Mouse (Mus musculus) embryo, embryonic 10 days (tissue): ENCODE results near the gene Wfdc5.
"Not testable (repeated sequence)": the region's sequence is repeated elsewhere in the genome, so short reads cannot be mapped to it uniquely, and the experiment has no call there.

ENCODE experiments used
- DNase-seq: peaks from one replicate; pipeline ENCODE4 v3.0.0-alpha.2; 2015; ENCODE audit warnings: low spot score

The Wfdc5 gene

DNA sequence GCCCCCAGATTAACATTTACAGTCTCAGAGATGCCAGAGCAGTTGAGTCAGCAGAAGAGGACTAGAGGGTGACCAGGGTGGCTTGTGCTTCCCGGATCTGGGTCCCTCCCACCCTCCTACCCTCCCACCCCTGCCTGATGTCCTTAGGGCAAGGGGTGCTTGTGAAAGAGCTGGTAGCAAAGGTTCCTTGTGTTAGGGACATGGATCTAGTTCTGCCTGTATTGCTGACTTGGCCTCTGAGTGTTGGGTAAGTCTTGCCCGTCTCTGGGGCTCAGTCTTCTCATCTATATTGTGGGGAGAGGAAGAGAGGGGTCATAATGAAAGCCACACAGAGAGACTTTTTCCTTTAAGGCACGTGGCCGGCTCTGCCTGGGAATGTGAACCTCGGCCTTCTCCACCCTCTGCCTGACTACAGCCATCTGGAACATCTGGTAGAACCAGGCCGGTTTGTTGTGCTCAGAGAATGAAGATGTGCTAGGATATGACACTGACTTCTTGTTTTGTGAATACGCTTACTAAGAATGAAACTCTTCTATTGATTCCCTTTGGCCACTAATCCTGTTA lies at the start of gene Wfdc5:
TSS of gene Wfdc5 (minus strand) at position 51 of the 564 bp plus-strand sequence.
- no peak for DNase-seq

DNA sequence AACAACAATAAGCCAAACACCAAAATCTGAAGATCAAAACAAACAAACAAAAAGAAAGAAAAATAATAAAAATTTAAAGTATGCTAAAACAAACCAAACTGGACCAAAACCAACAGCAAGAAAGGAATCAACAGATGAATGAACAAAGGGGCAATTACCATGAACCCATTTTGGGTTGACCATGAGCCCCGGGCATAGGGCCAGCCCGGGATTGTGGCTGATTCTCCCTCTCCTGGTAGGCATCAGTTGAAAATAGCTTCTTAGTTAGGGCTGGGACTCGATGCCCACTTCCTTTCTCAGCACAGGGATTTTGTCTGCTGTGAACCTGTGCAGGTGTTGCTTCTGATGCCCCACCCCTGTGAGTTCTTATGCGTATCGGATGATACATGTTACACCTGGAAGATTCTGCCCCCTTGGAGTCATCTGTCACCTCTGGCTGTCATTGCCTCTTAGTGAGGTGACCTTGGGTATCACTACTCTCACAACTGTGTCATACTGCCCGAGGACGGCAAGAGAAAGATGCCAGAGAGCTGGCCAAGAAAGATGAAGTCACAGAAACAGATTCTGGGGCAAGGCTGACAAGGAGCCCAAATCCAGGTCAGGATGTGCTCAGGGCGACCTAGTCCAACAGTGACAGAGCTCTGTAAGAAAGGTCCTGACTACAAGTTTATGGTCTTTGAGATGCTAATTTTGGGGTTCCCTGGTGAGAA lies 46.0 kb upstream of the Wfdc5 start:
- no peak for DNase-seq

DNA sequence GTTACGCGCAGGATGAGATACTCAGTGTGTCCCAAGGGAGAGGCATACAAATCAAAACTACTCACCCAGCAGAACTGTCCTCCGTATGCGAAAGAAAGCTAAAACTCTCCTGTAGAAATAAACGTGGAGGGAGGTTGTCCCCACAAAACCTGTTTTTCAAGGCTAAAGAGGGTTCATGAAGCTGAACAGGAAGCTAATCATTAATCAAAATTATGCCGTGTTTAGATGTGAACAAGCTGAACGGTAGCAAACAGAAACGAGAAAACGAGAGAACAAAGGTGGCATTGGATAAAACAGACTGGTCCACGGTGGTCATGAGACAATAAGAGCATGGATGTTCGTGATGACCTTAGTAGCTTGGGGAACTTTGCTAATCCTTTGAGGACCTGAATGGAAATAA lies 39.0 kb upstream of the Wfdc5 start, which contains the start of gene Wfdc15b:
TSS of gene Wfdc15b (minus strand) at position 139 of the 400 bp plus-strand sequence.
- no peak for DNase-seq

DNA sequence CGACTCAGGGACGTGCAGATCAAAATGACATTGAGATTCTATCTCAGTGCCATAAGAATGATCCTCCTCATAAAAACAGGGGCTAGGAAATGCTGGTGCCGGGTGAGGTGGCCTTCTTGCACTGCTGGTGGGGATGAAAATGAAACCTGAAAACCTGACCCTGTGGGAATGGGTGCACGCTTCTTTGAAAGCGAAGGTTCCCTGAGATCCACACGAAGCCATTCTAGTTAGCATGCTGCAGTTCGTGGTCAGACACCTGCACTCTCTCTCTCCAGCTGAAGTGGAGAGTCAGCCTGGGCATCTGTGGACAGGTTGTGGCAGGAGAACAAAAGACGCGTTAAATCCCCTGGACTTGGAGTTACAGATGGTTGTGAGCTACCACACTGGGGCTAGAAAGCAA lies 36.8 kb upstream of the Wfdc5 start:
- DNase-seq = no peak

DNA sequence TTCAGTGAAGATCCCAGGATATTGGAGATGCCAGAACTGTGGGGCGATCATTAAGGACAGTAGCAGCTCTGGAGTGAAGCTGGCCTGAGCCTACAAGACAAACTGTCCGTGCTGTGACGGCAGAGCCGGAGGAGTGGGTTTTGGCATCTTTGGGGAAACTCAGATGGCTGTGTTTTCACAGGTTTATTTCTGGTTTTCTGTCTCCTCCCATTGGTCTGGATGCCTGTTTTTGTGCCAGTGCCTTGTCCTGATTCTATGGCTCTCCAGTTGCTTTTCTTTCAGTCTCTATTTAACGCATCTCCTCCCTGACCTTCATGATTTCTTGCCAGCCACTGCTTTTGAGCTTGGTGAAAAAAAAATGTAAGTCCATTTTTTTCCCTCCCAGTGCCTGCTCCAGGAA lies 30.2 kb upstream of the Wfdc5 start:
- no peak for DNase-seq

DNA sequence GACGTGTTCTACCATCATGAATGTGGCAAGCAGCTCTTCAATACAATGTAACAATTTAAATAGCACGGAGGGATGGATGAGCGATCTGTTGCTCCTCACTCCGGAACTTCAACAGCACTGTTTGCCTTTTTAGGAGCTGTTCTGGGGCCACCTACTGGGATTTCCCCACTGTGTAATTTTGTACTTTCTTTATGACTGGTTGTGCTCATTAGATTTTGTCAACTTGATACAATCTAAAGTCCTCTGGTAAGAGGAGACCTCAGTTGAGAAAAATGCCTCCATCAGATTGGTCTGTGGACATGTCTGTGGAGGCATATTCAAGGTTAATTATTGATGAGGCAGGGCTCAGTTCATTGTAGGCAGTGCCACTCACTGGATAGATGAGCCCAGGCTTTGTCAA lies 28.4 kb upstream of the Wfdc5 start:
- no peak for DNase-seq

DNA sequence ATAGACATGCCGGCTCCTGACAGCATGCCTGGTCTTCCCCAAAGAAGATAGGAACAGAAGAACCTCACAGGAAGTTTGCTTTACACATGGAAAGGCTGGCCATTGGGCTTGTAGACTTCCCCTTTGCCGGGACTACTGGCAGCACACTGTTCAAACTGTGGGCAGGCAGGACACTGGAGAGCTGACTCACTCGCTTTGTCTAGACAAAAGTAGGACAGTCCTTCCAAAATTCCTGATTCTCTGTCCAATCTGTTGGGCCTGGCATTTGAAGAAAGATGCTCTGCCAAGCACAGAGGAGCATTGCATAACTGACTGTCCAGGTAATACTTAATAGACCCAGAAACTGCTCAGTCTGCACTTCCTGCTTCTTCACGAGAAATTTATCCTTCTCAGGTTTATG lies 24.1 kb upstream of the Wfdc5 start:
- no peak for DNase-seq

DNA sequence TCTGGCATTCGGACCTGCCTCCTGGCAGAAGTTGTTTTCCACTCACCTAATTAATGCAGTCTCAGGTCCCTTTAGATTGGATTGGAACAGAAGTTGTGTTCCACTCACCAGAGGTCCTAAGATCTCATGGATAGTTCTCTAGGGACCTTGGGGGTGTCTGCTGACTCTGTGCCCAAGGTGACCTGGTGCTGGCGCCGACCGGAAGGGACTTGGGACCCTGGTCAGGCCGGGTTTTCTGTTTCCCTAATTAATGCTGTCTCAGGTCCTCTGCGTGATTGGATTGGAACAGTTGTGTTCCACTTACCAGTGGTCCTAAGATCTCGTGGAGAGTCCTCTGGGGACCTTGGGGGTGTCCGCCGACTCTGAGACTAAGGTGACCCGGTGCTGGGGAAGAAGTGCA lies 23.5 kb upstream of the Wfdc5 start:
- DNase-seq = not testable (repeated sequence)

DNA sequence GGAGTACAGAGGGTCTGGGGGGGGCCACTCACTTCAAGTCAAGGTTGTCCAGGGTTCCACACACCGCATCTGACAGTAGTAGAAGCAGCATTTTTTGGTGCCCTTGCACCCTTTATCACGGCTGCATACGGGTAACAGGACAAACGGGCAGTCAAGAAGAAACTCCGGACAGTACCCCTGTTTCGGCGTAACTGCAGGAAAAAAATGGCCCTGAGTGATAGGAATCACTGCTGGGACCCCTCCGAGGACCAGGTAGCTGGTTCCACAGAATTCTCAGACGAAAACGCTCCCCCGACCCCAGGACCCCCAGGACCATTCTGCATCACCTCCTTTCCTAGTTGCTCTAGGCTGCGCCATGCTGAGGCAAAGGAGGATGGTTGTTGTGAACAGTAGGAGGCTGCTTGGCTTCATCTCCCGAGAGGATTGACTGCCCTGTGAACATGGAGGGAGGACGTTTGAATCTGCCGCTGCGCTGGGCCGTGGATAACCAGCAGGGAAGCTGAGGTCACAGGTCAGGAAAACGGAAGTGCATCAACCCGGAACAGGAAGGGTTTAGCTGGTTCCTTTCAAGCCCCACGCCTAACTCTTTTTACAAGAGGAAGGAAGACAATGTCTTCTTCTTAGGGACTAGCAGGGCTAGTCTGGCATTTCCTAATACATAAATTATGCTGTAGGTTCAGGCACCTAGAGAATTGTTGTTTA lies 17.2 kb upstream of the Wfdc5 start, which contains the start of gene Wfdc15a:
TSS of gene Wfdc15a (minus strand) at position 505 of the 702 bp plus-strand sequence.
- no peak for DNase-seq

DNA sequence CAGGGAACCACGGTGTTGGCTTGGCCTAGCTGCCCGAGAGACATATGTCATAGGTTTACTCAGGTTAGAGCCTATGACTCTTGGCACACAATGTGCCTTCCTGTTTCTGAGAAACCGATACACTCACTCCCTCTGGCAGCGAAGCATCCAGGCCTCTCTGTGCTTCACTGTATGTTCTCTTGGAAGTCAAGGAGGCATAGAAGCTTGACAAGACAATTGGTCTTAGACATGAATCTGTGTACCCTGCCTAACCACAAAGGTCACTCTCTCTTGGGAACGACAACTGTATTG lies 14.1 kb upstream of the Wfdc5 start:
- DNase-seq = no peak

DNA sequence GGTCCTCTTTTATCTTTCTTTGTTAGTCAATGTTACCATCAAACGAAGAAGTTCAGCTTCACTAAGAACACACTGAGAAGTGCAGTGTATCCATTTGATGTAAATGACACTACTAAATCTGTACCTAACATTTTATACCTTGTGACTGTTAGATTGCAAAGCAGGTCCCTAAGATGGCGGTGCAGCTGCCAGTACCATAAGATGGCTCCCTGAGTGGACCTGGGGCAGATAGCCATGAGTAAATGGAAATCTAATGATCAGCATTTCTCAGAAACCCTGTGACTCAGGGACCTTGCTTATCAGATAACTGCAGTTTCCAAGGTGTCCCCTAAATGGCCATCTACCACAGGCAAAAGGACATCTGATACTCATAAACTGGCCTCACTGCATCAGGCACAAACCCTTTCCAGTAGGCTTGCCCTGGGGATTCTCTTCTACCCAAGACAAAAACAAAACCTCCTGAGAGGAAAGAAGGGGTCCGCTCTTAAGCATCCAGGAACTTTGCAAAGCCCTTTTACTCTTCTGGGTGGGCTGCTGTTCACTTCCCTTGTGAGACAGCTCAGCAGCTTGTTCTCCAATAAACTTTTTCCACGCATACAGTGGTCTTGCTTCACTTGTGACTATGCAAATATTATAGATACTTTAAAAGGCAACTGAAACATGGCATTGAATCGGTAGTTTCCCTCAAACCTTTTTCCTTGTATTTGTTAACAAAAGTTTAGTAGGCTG lies 13.6 kb upstream of the Wfdc5 start:
- no peak for DNase-seq

DNA sequence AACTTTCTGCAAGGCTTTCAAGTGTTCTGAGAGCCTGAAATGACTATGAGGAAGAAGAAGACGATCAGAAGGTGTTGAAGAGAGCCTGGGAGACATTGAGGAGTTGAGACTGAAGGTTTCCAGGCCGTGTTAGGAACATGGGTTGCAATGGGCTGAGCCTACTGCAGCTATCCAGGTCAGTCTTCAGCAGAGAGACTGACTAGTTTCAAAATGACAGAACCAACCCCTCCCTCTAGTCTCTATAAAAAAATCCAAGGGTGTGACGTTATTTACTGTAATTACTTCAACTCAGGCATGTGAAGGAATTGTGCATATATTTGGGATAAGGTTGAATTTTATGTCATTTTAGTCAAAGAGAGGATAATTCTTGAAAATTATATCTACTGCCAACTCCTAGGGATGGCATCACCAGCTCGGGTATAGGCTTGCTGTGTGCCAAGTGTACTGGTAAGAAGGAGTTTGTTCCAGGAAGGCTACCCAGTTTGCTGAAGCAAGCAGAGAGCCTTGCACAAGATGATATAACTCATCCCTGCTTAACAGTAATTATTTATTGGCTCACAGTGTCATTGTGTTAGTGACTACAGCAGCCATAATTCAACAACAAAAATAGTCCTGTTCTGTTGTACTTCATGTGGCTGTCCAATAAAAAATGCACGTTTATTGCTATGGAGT lies 12.6 kb upstream of the Wfdc5 start:
- no peak for DNase-seq

DNA sequence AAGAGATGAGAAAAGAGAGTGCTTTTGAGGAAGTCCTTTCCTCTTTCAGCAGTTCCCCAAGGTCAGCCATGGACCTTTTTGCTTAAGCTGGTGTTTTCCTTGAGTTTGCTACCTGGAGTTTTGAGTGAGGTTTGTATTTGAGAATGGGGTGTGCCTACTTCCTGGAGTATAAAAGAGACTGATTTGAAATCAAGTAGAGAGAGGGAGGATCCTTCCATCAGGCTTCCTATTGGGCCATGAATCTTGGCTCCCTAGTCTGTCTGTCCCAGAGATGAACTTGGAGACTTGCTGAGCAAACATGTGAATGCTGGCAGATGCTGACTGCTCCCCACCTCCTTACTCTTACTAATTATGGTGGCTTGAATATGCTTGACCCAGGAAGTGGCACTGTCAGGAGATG lies 9.7 kb upstream of the Wfdc5 start:
- no peak for DNase-seq

DNA sequence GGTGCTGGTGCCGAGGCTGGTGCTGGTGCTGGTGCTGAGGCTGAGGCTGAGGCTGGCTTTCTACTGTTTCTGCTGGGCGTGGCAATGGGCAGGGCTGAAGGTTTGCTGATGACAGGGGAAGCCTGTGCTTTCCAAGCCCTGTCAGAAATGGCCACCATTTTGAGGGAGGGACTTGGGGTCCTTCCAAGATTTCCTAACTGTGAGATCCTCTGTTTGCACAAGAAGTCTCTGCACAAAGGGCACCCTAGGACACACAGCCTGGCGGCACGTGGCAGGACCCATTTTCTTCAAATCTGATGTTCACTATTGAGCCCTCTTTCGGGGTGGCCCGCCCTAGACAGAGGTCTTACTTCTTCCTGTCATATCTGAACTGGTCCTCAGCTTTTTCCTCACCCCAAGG lies 8.0 kb upstream of the Wfdc5 start, which contains the start of gene Wfdc12:
TSS of gene Wfdc12 (minus strand) at position 33 of the 400 bp plus-strand sequence.
- DNase-seq = no peak

DNA sequence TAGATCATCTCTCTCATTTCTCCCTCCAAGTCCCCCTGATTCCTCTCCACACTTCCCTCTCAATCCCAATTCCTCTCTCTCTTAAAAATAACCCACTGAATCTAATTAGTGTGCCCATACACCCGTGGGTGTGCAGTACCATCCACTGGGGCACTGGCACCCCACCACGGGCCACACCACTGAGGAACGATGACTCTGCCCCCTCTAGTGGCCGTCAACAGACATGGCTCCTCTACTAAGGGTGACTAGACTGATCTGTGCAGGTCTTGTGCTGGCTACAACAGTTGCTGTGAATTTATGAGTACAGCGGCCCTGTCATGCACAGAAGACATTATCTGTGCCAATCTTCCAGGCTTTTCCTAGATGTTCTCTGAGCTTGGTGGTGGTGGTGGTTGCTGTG lies 6.2 kb upstream of the Wfdc5 start:
- DNase-seq = peak; percentile 54

DNA sequence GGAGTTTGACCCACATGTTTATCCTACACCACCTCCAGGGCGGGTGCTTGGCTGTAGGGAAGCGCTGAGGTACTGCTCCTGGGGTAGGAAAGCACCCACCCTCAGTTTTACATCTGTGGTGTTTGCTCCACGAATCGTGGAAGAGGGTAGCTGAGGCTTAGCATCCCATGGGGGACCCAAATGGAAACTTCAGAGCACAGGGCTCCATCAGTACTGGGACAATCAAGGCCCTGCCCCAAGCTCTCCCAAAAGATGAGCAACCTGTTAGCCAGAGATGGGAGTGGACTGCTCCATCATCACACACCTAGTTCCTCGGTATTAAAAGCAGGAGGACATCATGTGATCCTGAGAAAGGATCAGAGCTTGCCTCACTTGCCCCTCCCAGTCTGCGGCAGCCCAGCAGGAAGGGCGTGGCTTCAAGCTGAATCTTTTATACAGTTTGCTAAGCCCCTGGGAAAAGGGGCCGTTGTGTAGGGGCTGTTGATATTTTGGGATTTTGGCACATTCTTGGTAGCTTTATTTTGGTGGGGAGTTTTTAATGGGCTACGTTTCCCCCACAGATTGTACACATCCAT lies 1.7 kb upstream of the Wfdc5 start:
- no peak for DNase-seq

DNA sequence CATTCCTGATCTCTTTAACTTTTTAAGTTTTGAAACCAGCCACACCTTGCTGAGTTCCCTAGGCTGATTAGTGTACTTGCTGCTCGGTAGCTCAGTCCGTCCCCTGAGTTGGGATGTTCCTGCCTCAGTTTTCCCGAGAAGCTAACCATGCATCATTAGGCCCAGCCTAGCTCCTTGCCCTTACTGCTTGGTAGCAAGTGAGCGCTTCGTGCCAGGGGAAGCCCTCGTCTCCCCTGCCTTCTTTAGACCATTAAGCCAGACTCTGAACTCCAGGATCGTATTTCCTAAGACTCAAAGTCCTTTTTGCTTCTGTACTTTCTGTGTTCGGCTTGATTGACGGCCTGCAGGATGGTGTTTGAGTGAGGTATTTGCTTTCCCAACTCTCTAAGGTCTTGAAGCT lies 798 bp upstream of the Wfdc5 start:
- no peak for DNase-seq

DNA sequence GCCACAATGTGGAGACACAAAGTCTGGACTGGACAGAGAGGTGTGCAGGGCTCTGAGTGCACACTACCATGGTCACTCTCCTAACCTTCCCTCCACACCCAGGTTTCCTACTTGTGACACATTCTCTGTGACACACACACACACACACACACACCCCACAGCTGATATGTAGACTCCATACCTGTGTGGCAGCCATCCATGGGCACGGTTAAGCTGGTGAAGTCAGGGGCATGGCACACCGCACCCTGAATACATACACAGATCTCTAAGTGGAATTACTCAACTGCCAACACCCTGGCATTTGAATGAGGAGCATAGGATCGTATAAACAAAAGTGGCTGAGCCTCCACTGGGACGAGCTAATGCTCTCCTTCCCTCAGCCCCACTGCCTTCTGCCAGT lies 1.8 kb downstream of the Wfdc5 start:
- DNase-seq = no peak

DNA sequence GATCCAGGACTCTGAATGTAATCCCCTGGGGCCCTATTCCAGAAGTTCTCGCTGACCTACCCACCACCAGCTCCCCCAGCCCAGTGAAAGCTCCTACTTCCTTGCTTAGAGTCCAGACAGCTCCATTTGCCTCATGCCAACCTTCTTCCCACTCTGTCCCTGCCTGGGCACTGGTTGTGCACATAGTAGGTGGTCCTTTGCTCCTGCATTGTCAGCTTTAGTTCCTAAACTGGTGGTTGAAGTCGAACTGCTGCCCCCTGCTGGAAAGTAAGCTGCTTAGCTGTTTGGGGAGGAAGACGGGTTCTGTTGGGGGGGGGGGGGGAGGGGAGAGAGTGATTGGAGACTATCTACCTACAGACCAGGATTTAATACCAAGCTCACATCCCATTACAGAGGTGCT lies 2.4 kb downstream of the Wfdc5 start:
- DNase-seq = no peak

DNA sequence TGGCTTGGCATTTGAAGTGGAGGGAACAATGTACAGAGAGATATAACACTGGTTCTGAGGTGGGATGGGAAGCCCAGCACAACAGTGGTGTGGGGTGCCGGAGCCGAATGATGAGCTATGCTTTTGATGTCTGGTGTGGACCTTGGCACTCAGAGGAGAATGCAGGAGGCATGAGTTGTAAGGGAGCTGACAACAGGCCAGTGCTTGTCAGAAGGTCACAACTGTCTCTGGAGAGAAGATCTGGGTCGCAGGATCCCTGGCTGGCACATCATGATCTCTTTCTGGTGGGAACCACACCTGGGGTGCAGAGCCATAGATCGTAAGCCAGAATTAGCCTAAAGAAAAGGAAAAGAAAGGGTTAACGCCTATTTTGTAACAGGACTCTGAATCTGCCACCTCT lies 4.7 kb downstream of the Wfdc5 start:
- DNase-seq = no peak

DNA sequence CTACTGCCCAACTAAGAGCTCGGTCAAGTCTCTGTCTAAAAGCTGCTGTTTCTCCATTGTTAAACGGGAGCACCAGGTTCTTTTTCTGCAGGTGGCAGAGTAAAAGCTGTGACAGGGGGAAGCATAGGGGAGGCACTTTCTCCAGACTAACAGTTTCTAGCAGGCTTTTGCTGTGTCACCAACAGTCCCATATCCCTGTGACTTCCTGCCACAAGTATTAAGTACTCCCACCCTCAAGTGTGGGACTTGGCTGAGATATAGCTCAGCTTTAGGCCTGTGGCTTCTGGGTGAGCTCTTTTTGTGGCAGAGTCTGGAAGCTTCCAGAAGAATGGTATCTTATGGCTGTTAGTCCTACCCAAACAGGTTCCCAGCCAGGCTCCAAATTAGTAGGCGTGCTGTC lies 6.7 kb downstream of the Wfdc5 start:
- DNase-seq = no peak
